ENCODE assay signal across 8 mouse cellular contexts in the genomic region with DNA sequence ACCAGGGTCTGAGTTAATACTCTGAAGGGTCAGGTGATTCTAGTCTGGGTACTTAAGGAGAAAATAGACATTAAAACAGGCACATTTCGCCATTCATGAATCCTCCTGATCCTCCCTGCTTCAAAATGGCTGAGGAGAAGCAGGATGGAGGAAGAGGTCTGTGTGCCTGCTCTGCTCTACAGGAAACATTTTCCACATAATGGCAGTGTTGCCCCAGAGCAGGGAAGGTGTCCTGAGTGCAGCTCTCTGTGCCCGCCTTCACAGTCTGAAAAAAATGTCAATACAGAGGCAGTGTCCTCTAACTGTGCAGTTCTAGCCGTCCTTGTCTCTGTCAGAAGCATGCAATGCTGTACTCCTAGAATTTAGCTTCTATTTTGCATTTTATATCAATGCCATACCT.
DNase-seq lines count a peak whose midpoint lies in the region; ATAC-seq lines count a peak whose summit lies in the region.
"Not testable (repeated sequence)": the region's sequence is repeated elsewhere in the genome, so short reads cannot be mapped to it uniquely, and the experiment has no call there.

No protein-coding gene starts in this region.

- not testable (repeated sequence) for ATAC-seq in forebrain, embryonic 14.5 days; heart, embryonic 14.5 days (ENCODE audit: insufficient number of reproducible peaks, insufficient read depth, low FRiP score, low read depth); hindbrain, embryonic 16.5 days; liver, embryonic 16.5 days (ENCODE audit: low read depth); midbrain, embryonic 11.5 days (ENCODE audit: low FRiP score); stomach, embryonic 15.5 days (ENCODE audit: insufficient read depth, low FRiP score, low read depth)

- not testable (repeated sequence) for H3K27ac ChIP-seq in ES-E14 (ENCODE audit: insufficient read depth, low read depth, low read length, poor library complexity, severe bottlenecking); forebrain, embryonic 14.5 days (ENCODE audit: low read depth, low read length); heart, embryonic 14.5 days (replicated peaks in 1 of 2; ENCODE audit: control insufficient read depth in 1 of 2, insufficient read depth in 1 of 2, low read depth in 2 of 2, low read length in 2 of 2); hindbrain, embryonic 16.5 days (ENCODE audit: low read depth, low read length); limb, embryonic 10.5 days; liver, embryonic 16.5 days (ENCODE audit: low read length); midbrain, embryonic 11.5 days (ENCODE audit: low read depth, low read length); stomach, embryonic 15.5 days

- WGBS in forebrain, embryonic 14.5 days, result 65% methylated on average over 3 of the region's 3 CpGs
- WGBS in heart, embryonic 14.5 days, result 62% methylated on average over 3 of the region's 3 CpGs
- WGBS in hindbrain, embryonic 16.5 days, result 77% methylated on average over 3 of the region's 3 CpGs
- 87% methylated on average over 3 of the region's 3 CpGs for WGBS in limb, embryonic 10.5 days
- 48% methylated on average over 3 of the region's 3 CpGs for WGBS in liver, embryonic 16.5 days (ENCODE audit: insufficient replicate concordance)
- WGBS in midbrain, embryonic 11.5 days, result 83% methylated on average over 3 of the region's 3 CpGs
- WGBS in stomach, embryonic 15.5 days, result 69% methylated on average over 3 of the region's 3 CpGs

- H3K36me3 ChIP-seq in ES-E14 (ENCODE audit: control insufficient read depth, insufficient read depth, low read length, poor library complexity, severe bottlenecking), result peaks cover 17% of the 10 kb centered on the region
- not testable (repeated sequence) for H3K36me3 ChIP-seq in forebrain, embryonic 14.5 days (ENCODE audit: control insufficient read depth, insufficient read depth, low read length); hindbrain, embryonic 16.5 days (ENCODE audit: control insufficient read depth, insufficient read depth, low read length); liver, embryonic 16.5 days (ENCODE audit: control insufficient read depth, insufficient read depth); midbrain, embryonic 11.5 days (ENCODE audit: control insufficient read depth, insufficient read depth, low read length); stomach, embryonic 15.5 days
- peaks cover 39% of the 10 kb centered on the region for H3K36me3 ChIP-seq in heart, embryonic 14.5 days (ENCODE audit: control insufficient read depth, insufficient read depth, low read length)
- peaks cover 64% of the 10 kb centered on the region for H3K36me3 ChIP-seq in limb, embryonic 10.5 days

- H3K9ac ChIP-seq in ES-E14 (ENCODE audit: insufficient read depth, low read depth, low read length, poor library complexity, severe bottlenecking), result peak overlapping the region; percentile 56; the same call in 1 of the 2 replicates
- not testable (repeated sequence) for H3K9ac ChIP-seq in forebrain, embryonic 14.5 days (ENCODE audit: low read length); heart, embryonic 14.5 days (ENCODE audit: low read length); hindbrain, embryonic 16.5 days (ENCODE audit: low read depth, low read length); liver, embryonic 16.5 days (ENCODE audit: low read depth, low read length); stomach, embryonic 15.5 days
- H3K9ac ChIP-seq in midbrain, embryonic 11.5 days (ENCODE audit: low read length), result 0 out of 2 replicates have a peak overlapping the region, but pooled peaks have one; percentile 30

- not testable (repeated sequence) for H3K4me1 ChIP-seq in ES-E14 (ENCODE audit: control insufficient read depth in 2 of 2, insufficient read depth in 2 of 2, low read length in 2 of 2, poor library complexity in 1 of 2); forebrain, embryonic 14.5 days (ENCODE audit: control insufficient read depth, insufficient read depth, low read length); heart, embryonic 14.5 days (ENCODE audit: control insufficient read depth in 2 of 2, insufficient read depth in 2 of 2, low read length in 2 of 2); hindbrain, embryonic 16.5 days (ENCODE audit: control insufficient read depth, insufficient read depth, low read depth, low read length); limb, embryonic 10.5 days; liver, embryonic 16.5 days (ENCODE audit: control insufficient read depth, low read depth, low read length); midbrain, embryonic 11.5 days (ENCODE audit: control insufficient read depth, insufficient read depth, low read length); stomach, embryonic 15.5 days

- 0 out of 2 replicates have a peak overlapping the region, but pooled peaks have one; percentile 14 for H3K4me2 ChIP-seq in forebrain, embryonic 14.5 days (ENCODE audit: low read length)
- peak overlapping the region; percentile 27; the same call in 1 of the 2 replicates for H3K4me2 ChIP-seq in heart, embryonic 14.5 days (ENCODE audit: low read length)
- peak overlapping the region; percentile 39 for H3K4me2 ChIP-seq in hindbrain, embryonic 16.5 days (ENCODE audit: low read length)
- not testable (repeated sequence) for H3K4me2 ChIP-seq in liver, embryonic 16.5 days (ENCODE audit: low read depth, low read length)
- H3K4me2 ChIP-seq in midbrain, embryonic 11.5 days, result peak overlapping the region; percentile 13; the same call in 1 of the 2 replicates
- H3K4me2 ChIP-seq in stomach, embryonic 15.5 days, result peak overlapping the region; percentile 29

- in situ Hi-C loops in ES-E14 (cut with MboI; ENCODE audit: low sequenced_read_pairs in 2 of 2, unreplicated experiment in 2 of 2), result not testable (repeated sequence)

- not testable (repeated sequence) for H3K9me3 ChIP-seq in ES-E14 (ENCODE audit: control insufficient read depth, insufficient read depth, low read depth, low read length); forebrain, embryonic 14.5 days (replicated peaks; ENCODE audit: control insufficient read depth, low read length); heart, embryonic 14.5 days (ENCODE audit: control insufficient read depth, low read length); hindbrain, embryonic 16.5 days (ENCODE audit: control insufficient read depth, low read length); limb, embryonic 10.5 days (replicated peaks); liver, embryonic 16.5 days (replicated peaks; ENCODE audit: control insufficient read depth, low read length); midbrain, embryonic 11.5 days (ENCODE audit: control insufficient read depth, low read length); stomach, embryonic 15.5 days

- not testable (repeated sequence) for H3K4me3 ChIP-seq in ES-E14 (ENCODE audit: insufficient read depth in 1 of 2, low read depth in 1 of 2, low read length in 2 of 2, poor library complexity in 1 of 2, severe bottlenecking in 1 of 2); forebrain, embryonic 14.5 days (ENCODE audit: low read depth, low read length); heart, embryonic 14.5 days (ENCODE audit: control insufficient read depth in 1 of 2, insufficient read depth in 1 of 2, low read depth in 1 of 2, low read length in 2 of 2); hindbrain, embryonic 16.5 days (ENCODE audit: low read length); midbrain, embryonic 11.5 days (ENCODE audit: low read depth, low read length)
- 0 out of 2 replicates have a peak overlapping the region, but pooled peaks have one; percentile 28 for H3K4me3 ChIP-seq in limb, embryonic 10.5 days
- H3K4me3 ChIP-seq in liver, embryonic 16.5 days (ENCODE audit: low read depth, low read length), result peak overlapping the region; percentile 37; the same call in 1 of the 2 replicates
- peak overlapping the region; percentile 32 for H3K4me3 ChIP-seq in stomach, embryonic 15.5 days (replicated peaks)

- not testable (repeated sequence) for DNase-seq in ES-E14 (ENCODE audit: low read depth, low spot score); forebrain, embryonic 14.5 days (ENCODE audit: low spot score); limb, embryonic 10.5 days (ENCODE audit: low spot score)
- DNase-seq in midbrain, embryonic 11.5 days (ENCODE audit: low spot score, missing footprints), result peak; percentile 59

- H3K27me3 ChIP-seq in forebrain, embryonic 14.5 days (replicated peaks; ENCODE audit: control insufficient read depth, insufficient read depth, low read length); heart, embryonic 14.5 days (ENCODE audit: control insufficient read depth, insufficient read depth, low read length); hindbrain, embryonic 16.5 days (replicated peaks; ENCODE audit: control insufficient read depth, insufficient read depth, low read length); limb, embryonic 10.5 days (ENCODE audit: low read depth, poor library complexity, severe bottlenecking); liver, embryonic 16.5 days (ENCODE audit: control insufficient read depth, insufficient read depth, low read depth, low read length); midbrain, embryonic 11.5 days (ENCODE audit: control insufficient read depth, insufficient read depth, low read length); stomach, embryonic 15.5 days (replicated peaks): not testable (repeated sequence)
